Mouse (Mus musculus) cortical plate, adult 2 months (tissue): ENCODE data around the gene Cdca5. TPM values are rescaled to one million over a fixed set of nuclear protein-coding genes. Genes with fewer than 3 reads are reported as not detected.
"Not testable (repeated sequence)": the region's sequence is repeated elsewhere in the genome, so short reads cannot be mapped to it uniquely, and the experiment has no call there.

ENCODE experiments used
- H3K27ac ChIP-seq: fragments of 200-500 bp; 2 replicates; pipeline ENCODE4 v1.5.1; 2012; ENCODE audit warnings: low read length, control low read depth, inconsistent platforms; ENCODE audit not compliant: insufficient read depth
- H3K4me1 ChIP-seq: fragments of 200-500 bp; 2 replicates; pipeline ENCODE4 v1.6.1; 2011; ENCODE audit warnings: low read length; ENCODE audit not compliant: control insufficient read depth, insufficient read depth
- H3K4me3 ChIP-seq: fragments of 200-500 bp; 2 replicates; pipeline ENCODE4 v1.5.1; 2011; ENCODE audit warnings: mild to moderate bottlenecking, low read length, control low read depth; ENCODE audit not compliant: insufficient read depth
- CTCF ChIP-seq: fragments of 200-500 bp; IDR thresholded peaks from 2 replicates; pipeline ENCODE4 v1.5.1; 2011; ENCODE audit warnings: mild to moderate bottlenecking, control low read depth, low read length; ENCODE audit not compliant: insufficient read depth; ENCODE audit errors: extremely low read depth
- POLR2A ChIP-seq: fragments of 200-500 bp; IDR thresholded peaks from 2 replicates; pipeline ENCODE4 v1.6.1; 2011; ENCODE audit warnings: mild to moderate bottlenecking, low read length, control low read depth; ENCODE audit not compliant: insufficient read depth; ENCODE audit errors: extremely low read depth
- polyA plus RNA-seq: library from polyadenylated mRNA; depleted of rRNA; stranded (reverse); fragments of >200 nt; gene quantifications from 2 replicates; pipeline ENCODE4 v1.2.3, GENCODE M21; 2012

The Cdca5 gene
- polyA plus RNA-seq, 1 experiment, result 0.44 TPM

DNA sequence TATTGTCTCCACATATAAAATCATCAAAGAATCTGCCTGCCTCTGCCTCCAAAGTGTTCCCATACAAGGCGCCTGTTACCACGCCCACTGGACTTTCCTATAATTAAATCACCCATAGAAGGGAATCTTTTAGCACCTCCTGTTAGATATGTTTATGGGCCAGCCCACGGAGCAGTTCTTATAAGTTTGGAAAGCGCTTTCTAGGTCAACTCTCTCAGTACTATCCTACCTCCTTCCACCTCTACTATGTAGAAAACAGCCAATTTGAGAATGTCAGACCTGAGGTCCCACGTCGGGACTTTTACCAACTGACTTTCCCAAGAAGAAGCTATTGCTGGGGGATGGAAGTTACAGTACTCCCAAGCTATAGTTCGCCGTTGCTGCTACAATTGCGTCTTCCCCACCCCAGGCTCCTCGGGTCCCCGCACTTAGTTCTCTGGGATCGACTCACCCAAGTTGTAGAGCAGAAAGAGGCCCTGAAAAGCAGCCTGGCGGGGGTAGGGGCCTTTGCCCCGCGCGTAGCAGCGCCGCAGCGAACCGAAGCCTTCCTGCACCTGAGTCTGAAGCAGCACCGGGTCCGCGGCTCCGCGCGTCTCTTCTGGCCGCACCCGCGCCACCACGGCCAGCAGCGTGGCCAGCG, 32.7 kb downstream of the Cdca5 start:
- H3K27ac ChIP-seq, result peak overlapping the region; percentile 85
- no peaks in the 10 kb centered on the region for H3K4me1 ChIP-seq
- H3K4me3 ChIP-seq, result peak overlapping the region; percentile 51
- TF ChIP-seq POLR2A (no peak), CTCF (no peak)

DNA sequence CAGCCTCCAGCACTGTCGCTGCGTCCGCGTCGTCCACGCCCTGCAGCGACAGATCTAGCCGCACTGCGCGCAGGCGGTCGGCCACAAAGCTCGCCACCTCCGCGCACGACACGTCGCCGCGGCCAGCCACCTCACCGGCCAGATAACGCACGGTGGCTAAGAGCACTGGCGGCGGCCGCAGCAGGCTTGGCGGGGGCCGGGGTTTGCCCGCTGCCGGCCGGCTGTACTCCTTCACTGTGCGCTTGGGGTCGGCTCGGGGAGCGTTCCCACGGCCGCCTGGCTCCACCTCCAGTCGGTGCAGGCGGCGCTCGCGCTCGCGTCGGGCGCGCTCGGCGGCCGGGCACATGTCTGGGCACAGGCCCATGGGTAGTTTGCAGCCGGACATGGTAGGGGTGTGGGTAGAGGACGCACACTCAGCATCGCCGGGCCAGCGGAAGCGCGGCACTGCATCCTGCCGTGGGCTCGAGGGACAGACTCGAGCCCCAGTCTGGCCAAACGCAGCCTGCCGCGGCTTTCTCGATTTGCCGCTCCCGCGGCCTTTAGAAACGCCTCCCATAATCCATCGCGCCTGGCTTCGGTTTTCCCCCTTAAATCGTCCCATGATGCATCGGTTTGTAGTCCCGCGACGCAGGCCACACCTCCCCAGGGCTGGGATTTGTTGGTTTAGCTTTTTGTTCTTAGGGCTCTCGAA, 33.3 kb downstream of the Cdca5 start, which contains the start of gene Sac3d1:
TSS of gene Sac3d1 (minus strand) at position 665 of the 691 bp plus-strand sequence.
- TF ChIP-seq POLR2A (peak; percentile 81), CTCF (no peak)
- Histone ChIP-seq H3K4me1 (no peaks in the 10 kb centered on the region), H3K27ac (peak within 1 kb of the TSS; percentile 85), H3K4me3 (peak within 1 kb of the TSS; percentile 51)

DNA sequence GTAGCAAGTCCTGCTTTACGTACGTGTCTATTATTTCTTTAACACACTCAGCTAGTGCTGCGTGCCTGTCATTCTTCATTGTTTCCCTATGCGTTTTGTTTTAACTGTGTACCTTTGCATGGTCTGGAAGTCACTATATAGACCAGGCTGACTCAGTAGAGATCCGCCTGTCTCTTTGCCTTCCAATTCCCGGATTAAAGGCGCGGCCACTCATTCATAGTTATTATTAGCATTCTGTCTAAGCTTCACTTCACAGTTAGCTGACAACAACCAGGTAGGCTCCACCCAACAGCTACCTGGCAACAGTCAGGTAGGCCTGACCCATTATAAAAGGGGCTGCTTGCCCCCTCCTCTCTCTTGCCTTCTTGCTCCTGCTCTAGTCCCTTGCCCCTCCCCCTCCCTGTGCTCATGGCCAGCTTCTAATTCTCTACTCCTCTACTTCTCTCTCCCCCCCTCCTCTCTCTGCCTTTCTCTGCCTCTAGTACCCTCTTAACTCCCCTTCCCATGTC, 33.9 kb downstream of the Cdca5 start:
- Histone ChIP-seq H3K4me3 (peak overlapping the region; percentile 51), H3K27ac (peak overlapping the region; percentile 61), H3K4me1 (no peaks in the 10 kb centered on the region)
- no peak for TF ChIP-seq POLR2A
- no peak for TF ChIP-seq CTCF

DNA sequence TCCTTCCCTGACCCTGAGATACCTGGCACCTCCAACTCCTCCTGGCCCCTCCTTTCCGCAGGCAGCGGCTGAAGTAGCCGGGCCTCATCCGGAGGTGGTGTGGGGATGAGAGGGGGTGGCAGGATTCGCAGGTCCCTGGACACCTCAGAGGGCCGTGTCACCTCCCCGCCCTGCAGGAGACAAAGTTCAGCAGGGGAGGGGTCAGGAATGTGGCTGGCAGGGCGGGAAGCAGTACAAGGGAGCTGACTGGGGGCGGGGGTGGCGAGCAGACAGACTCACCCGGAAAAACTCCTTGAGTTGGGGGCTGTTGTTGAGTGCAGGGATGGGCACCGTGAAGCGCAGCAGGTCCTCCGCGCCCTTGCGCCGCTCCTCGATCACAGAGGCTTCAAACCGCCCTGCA, 37.0 kb downstream of the Cdca5 start:
- Histone ChIP-seq H3K4me3 (no peak overlapping the region), H3K4me1 (no peaks in the 10 kb centered on the region), H3K27ac (no peak overlapping the region)
- no peak for TF ChIP-seq CTCF
- TF ChIP-seq POLR2A, result no peak

DNA sequence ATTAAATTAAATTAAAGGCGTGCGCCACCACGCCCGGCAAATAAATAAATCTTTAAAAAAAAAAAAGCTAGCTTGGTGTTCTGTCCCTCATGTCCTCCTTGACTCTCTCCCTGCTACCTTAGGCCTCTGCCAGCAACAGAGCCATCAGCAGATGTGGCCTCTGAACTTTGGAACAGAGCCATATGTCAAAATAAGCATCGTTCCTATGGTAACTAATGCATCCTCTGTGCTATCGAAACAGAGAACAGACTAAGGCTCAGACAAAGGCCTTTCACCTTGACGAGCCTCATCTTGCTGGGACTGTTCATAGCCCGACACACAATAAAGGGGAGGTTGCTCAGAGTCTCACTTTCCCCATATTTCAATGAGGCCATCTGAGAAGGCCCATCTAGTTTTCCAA, 38.5 kb downstream of the Cdca5 start:
- Histone ChIP-seq H3K27ac (no peak overlapping the region), H3K4me3 (no peak overlapping the region), H3K4me1 (no peaks in the 10 kb centered on the region)
- TF ChIP-seq POLR2A (no peak), CTCF (no peak)

DNA sequence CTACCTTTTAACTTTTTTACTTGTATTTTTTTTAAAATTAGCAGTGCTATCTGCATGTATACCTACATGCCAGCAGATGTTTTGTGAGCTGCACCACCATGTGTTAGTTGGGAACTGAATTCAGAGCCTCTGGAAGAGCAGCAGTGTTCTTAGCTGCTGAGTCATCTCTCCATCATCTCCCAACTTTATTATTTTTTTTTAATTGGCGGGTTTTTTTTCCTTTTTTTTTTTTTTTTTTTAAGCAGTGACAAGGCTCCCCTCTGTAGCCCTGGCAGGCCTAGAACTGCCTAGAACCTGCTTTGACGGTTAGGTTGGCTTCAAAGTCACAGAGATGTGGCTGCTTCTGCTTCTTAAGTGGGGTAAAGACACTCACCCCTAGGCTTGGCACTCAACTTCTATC, 40.1 kb downstream of the Cdca5 start:
- Histone ChIP-seq H3K27ac (no peak overlapping the region), H3K4me1 (no peaks in the 10 kb centered on the region), H3K4me3 (no peak overlapping the region)
- TF ChIP-seq POLR2A (no peak), CTCF (no peak)

DNA sequence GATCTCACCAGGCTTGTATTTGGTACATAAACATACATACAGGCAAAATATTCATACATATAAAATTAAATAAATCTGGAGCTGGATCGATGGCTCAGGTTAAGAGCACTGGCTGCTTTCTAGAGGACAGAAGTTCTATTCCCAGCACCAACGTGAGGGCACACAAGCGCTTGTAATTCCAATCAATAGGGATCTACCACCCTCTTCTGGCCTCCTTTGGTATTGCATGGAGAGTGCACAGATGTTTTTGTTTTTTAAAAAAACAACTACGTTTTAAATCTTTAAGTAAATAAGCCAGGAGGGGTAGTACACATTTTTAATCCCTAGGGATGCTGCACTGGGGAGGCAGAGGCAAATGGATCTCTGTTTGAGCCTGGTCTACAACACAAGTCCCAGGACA, 41.5 kb downstream of the Cdca5 start:
- TF ChIP-seq POLR2A (no peak), CTCF (peak; percentile 50; the same call in 1 of the 2 replicates)
- no peak overlapping the region for H3K27ac ChIP-seq

DNA sequence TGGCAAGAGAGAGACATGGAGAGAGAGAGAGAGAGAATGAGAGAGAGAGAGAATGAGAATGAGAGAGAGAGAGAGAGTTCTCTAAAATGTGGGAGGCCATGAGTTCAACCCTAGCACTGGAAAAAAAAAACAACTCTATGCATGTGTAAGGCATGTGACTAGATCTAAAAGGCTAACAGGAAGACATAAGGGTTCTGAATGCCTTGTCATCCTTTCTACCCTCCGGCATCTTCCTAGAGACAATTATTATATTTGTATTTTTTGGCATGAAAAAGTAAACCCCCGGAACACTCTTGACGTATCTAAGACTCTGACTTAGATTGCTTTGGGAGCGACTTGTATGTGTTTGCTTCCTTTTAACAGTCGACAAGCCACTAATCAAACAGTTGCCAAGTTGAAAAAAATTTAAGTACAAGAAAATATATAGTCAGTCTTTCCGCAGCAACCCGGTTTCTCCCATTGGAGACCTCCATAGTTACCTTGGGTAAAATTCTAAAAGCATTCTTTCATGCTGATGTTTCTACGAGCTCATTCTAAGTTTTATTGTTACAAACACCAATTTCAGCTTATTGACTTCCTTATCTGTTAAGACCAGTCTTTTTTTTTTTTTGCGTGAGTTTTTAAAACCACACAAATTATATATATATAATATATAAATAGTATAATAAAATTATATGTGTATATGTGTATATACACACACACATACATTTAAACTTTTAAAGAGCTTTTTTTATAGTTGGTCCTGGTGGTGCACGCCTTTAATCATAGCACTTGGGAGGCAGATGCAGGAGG, 42.2 kb downstream of the Cdca5 start:
- TF ChIP-seq CTCF, result no peak
- H3K27ac ChIP-seq, result no peak overlapping the region
- peak overlapping the region; percentile 60 for H3K4me3 ChIP-seq
- H3K4me1 ChIP-seq, result no peaks in the 10 kb centered on the region

More for the DNA sequence above, 41.5 kb downstream of the Cdca5 start:
- Histone ChIP-seq H3K4me3 (no peak overlapping the region), H3K4me1 (no peaks in the 10 kb centered on the region)

DNA sequence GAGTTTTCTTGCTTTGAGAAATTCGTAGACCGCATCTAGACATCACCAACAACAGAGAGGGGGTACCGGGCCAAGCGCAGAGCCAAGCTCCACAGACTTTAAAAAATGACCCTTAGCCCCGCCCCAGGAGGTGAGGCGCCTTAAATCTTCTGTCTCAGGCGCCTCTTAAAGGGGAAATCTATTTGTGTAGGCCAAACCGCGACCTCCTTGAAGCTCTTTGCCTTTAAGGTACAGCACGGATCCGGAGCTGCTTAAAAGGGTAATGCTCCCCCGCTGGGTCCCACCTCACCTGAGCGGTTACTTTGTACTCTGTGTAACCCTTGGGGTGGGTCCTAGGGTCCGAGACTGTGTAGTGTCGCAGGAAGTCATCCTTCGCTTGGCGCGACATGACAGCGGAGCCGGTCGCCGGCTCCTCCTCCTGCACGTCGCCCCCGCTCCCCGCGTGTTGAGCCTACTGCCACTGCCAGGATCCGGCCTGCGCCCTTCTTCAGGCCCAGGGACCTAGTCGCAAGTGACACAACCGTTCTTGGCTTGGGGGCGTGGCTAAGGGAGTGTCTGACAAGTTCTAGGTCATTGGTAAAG, 43.1 kb downstream of the Cdca5 start, which contains the start of gene Snx15:
TSS of gene Snx15 (minus strand) at position 545 of the 582 bp plus-strand sequence.
- TF ChIP-seq CTCF (no peak), POLR2A (peak; percentile 54; the same call in 1 of the 2 replicates)
- Histone ChIP-seq H3K4me3 (peak within 1 kb of the TSS; percentile 60), H3K27ac (peak within 1 kb of the TSS; percentile 67), H3K4me1 (no peaks in the 10 kb centered on the region)

DNA sequence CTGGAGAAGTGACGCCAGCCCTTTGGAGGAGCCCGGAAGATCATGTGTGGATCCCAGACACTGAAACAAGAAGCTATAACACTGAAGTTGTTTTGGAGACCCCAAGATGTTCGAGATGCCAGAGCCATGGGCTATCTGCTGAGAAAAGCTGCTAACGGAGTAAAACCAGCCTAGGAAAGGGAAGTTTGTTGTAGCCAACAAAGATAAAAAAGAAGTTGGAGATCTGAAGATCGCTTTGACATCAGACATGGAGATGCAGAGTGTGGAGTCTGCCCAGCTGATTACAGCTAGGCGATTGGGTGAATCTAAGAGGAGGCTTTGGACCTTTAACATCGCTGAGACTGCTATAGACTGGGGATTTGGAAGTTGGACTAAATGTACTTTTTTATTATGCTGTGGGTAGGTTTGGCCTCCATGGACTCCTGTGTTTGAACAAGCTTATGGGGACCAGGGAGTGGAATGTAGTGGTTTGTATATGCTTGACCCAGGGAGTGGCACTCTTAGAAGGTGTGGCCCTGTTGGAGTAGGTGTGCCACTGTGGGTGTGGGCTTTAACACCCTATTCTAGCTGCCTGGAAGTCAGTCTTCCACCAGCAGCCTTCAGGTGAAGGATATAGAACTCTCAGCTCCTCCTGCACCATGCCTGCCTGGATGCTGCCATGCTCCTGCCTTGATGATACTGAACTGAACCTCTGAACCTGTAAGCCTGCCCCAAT, 45.8 kb downstream of the Cdca5 start:
- not testable (repeated sequence) for H3K27ac ChIP-seq, H3K4me3 ChIP-seq, H3K4me1 ChIP-seq
